Mouse (Mus musculus) thymus, postnatal 36 days (tissue): ENCODE measurements around the gene Tcf20.

Experiments used
- DNase-seq, 2 experiments: peaks; one replicate each; pipeline ENCODE4 v3.0.0; 2022; ENCODE audit warnings: mixed read lengths in 2 of 2

Tcf20 gene

GRCm38 (mm10) chr15:82987732-82988112 lies at the start of gene Tcf20:
Tcf20 (minus strand) TSS chr15:82987872.
- DNase-seq, result peak; percentile 98

GRCm38 (mm10) chr15:83036900-83037519 lies 49.3 kb upstream of the Tcf20 start:
- DNase-seq, result peak in 1 of 2 experiments; percentile 15

GRCm38 (mm10) chr15:83036089-83036488 lies 48.4 kb upstream of the Tcf20 start:
- DNase-seq, result peak; percentile 60 to 70

GRCm38 (mm10) chr15:83034275-83034977 lies 46.8 kb upstream of the Tcf20 start:
- DNase-seq, result peak in 1 of 2 experiments; percentile 19

GRCm38 (mm10) chr15:83032981-83033541 lies 45.4 kb upstream of the Tcf20 start, which contains the start of gene Nfam1:
Nfam1 (minus strand) TSS chr15:83033306.
- peak; percentile 25 to 30 for DNase-seq

GRCm38 (mm10) chr15:83030884-83031283 lies 43.2 kb upstream of the Tcf20 start:
- no peak for DNase-seq

GRCm38 (mm10) chr15:83029725-83030718 lies 42.4 kb upstream of the Tcf20 start:
- peak; percentile 17 to 18 for DNase-seq

- no peak for DNase-seq
Measured at GRCm38 (mm10) chr15:83026129-83026528, 38.5 kb upstream of the Tcf20 start.

- no peak for DNase-seq
Measured at GRCm38 (mm10) chr15:83025041-83025760, 37.5 kb upstream of the Tcf20 start.

GRCm38 (mm10) chr15:83022947-83023346 lies 35.3 kb upstream of the Tcf20 start:
- DNase-seq, result no peak

- no peak for DNase-seq
Measured at GRCm38 (mm10) chr15:83010990-83011664, 23.5 kb upstream of the Tcf20 start.

- no peak for DNase-seq
Measured at GRCm38 (mm10) chr15:83010423-83010822, 22.8 kb upstream of the Tcf20 start.

- no peak for DNase-seq
Measured at GRCm38 (mm10) chr15:83009532-83009931, 21.9 kb upstream of the Tcf20 start.

- DNase-seq, result peak; percentile 52 to 59
Measured at GRCm38 (mm10) chr15:83008761-83009423, 21.2 kb upstream of the Tcf20 start.

- no peak for DNase-seq
Measured at GRCm38 (mm10) chr15:83007346-83007920, 19.8 kb upstream of the Tcf20 start.

- no peak for DNase-seq
Measured at GRCm38 (mm10) chr15:83002665-83003548, 15.2 kb upstream of the Tcf20 start.

GRCm38 (mm10) chr15:82998811-82999221 lies 11.1 kb upstream of the Tcf20 start:
- no peak for DNase-seq

GRCm38 (mm10) chr15:82996431-82996830 lies 8.8 kb upstream of the Tcf20 start:
- no peak for DNase-seq

GRCm38 (mm10) chr15:82995239-82995638 lies 7.6 kb upstream of the Tcf20 start:
- DNase-seq, result no peak
